Mouse (Mus musculus): Measurements from ENCODE around the gene Vcan. TPM values are rescaled to one million over a fixed set of nuclear protein-coding genes. Genes with fewer than 3 reads are reported as not detected.

Vcan gene
- total RNA-seq, 2 experiments from 2014 or later: 13.7 to 20.0 TPM

Other genes starting within 250 kb of the Vcan start
- gene Hapln1, start 202.7 kb downstream of the Vcan start, total RNA-seq (2021): 10 to 100 TPM; 41.6 to 43.2 TPM